Mouse (Mus musculus) lung, postnatal 0 days (tissue): ENCODE measurements at regions not wholly inside any gene's neighbourhood (a gene's known extent, or its start where the extent isn't known, plus 50 kb on each side); places are given as distances from the start of the nearest gene placed in this dataset.

Source experiments
- ATAC-seq: fragments of 200-750 bp; cut with Nextera tagmentation; 2 replicates; pipeline ENCODE4 v1.8.0; 2017; ENCODE audit warnings: moderate library complexity
- DNase-seq: peaks from one replicate; pipeline ENCODE4 v3.0.0-alpha.2; 2016; ENCODE audit warnings: low spot score
- H3K27ac ChIP-seq: fragments of 300-500 bp; sonication (generic); 2 replicates; pipeline ENCODE4 v1.5.1; 2014; ENCODE audit warnings: antibody characterized with exemption, mild to moderate bottlenecking, low read length, mixed read lengths
- H3K27me3 ChIP-seq: fragments of 300-500 bp; sonication (generic); replicated peaks from 2 replicates; pipeline ENCODE4 v1.6.1; 2014; ENCODE audit warnings: low read length, mixed read lengths; ENCODE audit not compliant: insufficient read depth
- H3K36me3 ChIP-seq: fragments of 300-500 bp; sonication (generic); 2 replicates; pipeline ENCODE4 v1.6.1; 2014; ENCODE audit warnings: low read length, mixed read lengths; ENCODE audit not compliant: insufficient read depth
- H3K4me1 ChIP-seq: fragments of 300-500 bp; sonication (generic); 2 replicates; pipeline ENCODE4 v1.6.1; 2014; ENCODE audit warnings: antibody characterized with exemption, low read depth, low read length, mixed read lengths; ENCODE audit not compliant: insufficient read depth
- H3K4me2 ChIP-seq: fragments of 300-500 bp; sonication (generic); replicated peaks from 2 replicates; pipeline ENCODE4 v1.6.1; 2014; ENCODE audit warnings: low read depth, mild to moderate bottlenecking, low read length, moderate library complexity, mixed read lengths
- H3K4me3 ChIP-seq: fragments of 300-500 bp; sonication (generic); 2 replicates; pipeline ENCODE4 v1.5.1; 2014; ENCODE audit warnings: low read depth, low read length
- H3K9ac ChIP-seq: fragments of 300-500 bp; sonication (generic); replicated peaks from 2 replicates; pipeline ENCODE4 v1.6.1; 2014; ENCODE audit warnings: low read depth, mild to moderate bottlenecking
- H3K9me3 ChIP-seq: fragments of 300-500 bp; sonication (generic); 2 replicates; pipeline ENCODE4 v1.6.1; 2016; ENCODE audit warnings: low read length, mixed read lengths
- CTCF ChIP-seq: IDR thresholded peaks from 2 replicates; pipeline ENCODE4 v1.5.1; 2016; ENCODE audit warnings: antibody characterized with exemption, mild to moderate bottlenecking
- EP300 ChIP-seq: IDR thresholded peaks from 2 replicates; pipeline ENCODE4 v1.6.1; 2016; ENCODE audit warnings: antibody characterized with exemption, mild to moderate bottlenecking, control low read depth
- WGBS: fragments of 180-500 bp; shearing (Covaris S2); extraction: QIAGEN DNeasy Blood & Tissue Kit; methylation state at CpG from one replicate; pipeline ENCODE4 v1.1.7; 2014; 5-methylcytosine and 5-hydroxymethylcytosine counted together

DNA sequence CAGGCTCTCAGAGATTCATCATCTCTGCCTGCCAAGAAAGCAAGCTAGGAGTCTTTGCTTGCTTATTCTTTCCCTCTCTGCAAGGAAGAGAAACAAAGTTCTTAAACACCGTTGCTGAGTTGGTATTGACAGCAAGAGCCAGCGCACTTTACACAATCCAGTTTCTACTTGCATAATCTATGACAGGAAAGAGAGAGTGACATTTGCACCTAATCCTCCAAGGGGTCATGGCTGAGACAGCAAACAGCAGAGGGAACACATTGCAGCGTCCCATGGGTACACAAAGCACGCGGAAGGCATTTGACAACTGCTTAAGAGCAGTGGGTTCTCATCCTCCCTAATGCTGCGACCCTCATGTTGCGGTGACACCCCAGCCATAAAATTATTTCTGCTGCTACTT lies 88.7 kb downstream of the Sox2 start:
- Histone ChIP-seq H3K9me3 (no peaks in the 10 kb centered on the region), H3K4me3 (no peak overlapping the region), H3K9ac (no peak overlapping the region), H3K36me3 (no peaks in the 10 kb centered on the region), H3K4me2 (no peak overlapping the region), H3K27me3 (no peaks in the 10 kb centered on the region), H3K27ac (no peak overlapping the region), H3K4me1 (no peaks in the 10 kb centered on the region)
- TF ChIP-seq CTCF (no peak), EP300 (no peak)
- peak; percentile 14 for DNase-seq
- WGBS, result 35% methylated on average over 7 of the region's 7 CpGs
- ATAC-seq, result no peak

DNA sequence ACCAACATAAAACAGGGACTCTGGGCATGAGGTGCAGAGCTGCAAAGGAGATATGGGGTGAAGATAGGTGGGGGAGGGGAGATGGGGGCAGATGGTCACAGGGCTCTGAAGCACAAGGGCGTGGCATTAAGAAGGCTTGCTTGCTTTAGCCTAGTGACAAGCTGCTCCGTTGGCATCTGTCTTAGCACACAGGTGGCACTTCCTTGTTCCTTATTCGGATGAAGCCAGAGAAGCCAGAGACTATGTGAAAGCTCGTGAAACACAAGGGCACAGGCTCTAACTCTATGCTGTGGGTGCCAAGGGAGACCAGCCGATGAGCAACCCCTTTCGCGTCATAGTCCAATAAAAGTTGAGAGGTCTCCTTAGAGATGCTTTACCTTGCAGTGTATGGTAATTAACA lies 89.5 kb downstream of the Sox2 start:
- Histone ChIP-seq H3K4me1 (no peaks in the 10 kb centered on the region), H3K9ac (no peak overlapping the region), H3K4me3 (no peak overlapping the region), H3K27ac (no peak overlapping the region), H3K36me3 (no peaks in the 10 kb centered on the region), H3K27me3 (no peaks in the 10 kb centered on the region), H3K4me2 (no peak overlapping the region), H3K9me3 (no peaks in the 10 kb centered on the region)
- 69% methylated on average over 7 of the region's 7 CpGs for WGBS
- DNase-seq (no peak), ATAC-seq (no peak)
- TF ChIP-seq EP300, result no peak
- TF ChIP-seq CTCF, result no peak

DNA sequence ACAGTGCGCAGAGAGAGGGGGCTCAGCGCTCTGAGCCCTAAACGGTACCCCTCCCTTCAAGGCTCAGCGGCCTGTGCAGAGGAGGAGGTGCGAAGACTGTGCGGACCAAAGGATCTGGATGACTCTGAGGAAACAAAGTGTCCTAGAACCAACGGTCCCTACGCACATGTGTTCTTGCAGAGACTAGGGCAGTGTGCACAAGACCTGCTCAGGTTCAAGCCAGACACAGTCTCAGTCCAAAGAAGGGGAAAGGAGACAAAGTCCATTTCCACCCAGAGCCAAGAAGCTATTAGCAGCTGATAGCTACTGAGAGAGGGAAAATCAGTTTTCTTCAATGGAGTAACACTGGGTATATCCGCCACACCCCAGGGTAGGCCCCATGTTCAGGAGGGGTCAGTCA lies 89.9 kb downstream of the Sox2 start:
- Histone ChIP-seq H3K4me1 (no peaks in the 10 kb centered on the region), H3K9me3 (no peaks in the 10 kb centered on the region), H3K9ac (no peak overlapping the region), H3K36me3 (no peaks in the 10 kb centered on the region), H3K27ac (no peak overlapping the region), H3K27me3 (no peaks in the 10 kb centered on the region), H3K4me2 (no peak overlapping the region), H3K4me3 (no peak overlapping the region)
- no peak for TF ChIP-seq CTCF
- no peak for TF ChIP-seq EP300
- DNase-seq (no peak), ATAC-seq (no peak)
- 90% methylated on average over 9 of the region's 9 CpGs for WGBS

DNA sequence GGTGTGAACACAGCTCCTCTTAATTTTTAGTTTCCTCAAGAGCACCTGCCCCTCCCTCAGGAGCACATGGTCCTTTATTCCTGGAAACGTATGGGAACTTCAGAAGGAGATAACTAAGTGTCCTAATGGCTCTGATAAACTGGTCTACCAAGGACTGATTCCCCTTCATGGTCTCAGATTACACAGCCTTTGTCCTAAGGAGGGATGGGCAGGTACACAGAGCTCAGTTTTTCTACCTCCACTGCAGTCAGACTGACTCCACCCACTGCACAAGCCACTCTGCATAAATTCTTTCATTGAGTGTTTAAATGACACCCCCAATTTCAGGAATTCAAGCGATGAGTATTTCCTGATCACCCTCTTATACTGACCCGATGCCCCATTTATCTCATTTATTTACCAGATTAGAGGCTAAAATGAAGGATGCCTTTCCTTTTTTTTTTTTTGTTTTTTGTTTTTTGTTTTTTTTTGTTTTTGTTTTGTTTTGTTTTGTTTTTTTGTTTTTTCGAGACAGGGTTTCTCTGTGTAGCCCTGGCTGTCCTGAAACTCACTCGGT lies 95.1 kb downstream of the Sox2 start:
- no peak overlapping the region for H3K4me2 ChIP-seq
- no peak overlapping the region for H3K27ac ChIP-seq
- no peak overlapping the region for H3K9ac ChIP-seq
- no peaks in the 10 kb centered on the region for H3K36me3 ChIP-seq
- H3K4me1 ChIP-seq, result no peaks in the 10 kb centered on the region
- no peaks in the 10 kb centered on the region for H3K27me3 ChIP-seq
- H3K9me3 ChIP-seq, result no peaks in the 10 kb centered on the region
- DNase-seq (no peak), ATAC-seq (no peak)
- WGBS, result 61% methylated on average over 5 of the region's 5 CpGs
- TF ChIP-seq EP300 (no peak), CTCF (no peak)
- H3K4me3 ChIP-seq, result no peak overlapping the region

DNA sequence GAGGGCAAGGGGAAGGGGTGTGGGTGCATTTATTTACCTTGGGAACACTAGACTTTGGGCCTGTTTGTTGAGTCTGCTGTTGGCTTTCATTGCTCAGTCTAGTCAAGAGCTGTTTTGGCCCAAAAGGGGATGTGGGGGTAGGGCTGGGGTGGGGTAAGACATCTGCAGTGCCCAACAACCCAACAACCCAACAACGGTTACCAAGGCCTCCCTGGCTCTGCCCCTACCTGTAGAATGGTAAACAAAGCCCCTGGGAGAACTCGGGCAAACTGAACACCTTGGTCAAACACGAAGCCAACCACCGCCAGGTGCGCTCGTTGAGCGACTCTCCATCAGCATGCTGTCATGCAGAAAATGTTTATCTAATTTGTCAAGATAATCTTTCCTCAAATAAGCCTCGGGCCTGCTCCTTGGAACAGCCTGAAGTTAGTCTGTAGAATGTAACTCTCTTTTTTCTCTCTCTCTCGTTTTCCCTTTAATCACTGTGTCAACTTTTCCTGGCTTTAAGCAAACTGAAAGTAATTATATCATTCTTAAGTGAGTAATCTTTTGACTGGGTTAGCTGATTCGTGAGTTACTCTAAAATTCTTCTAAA lies 97.4 kb downstream of the Sox2 start:
- H3K4me2 ChIP-seq, result no peak overlapping the region
- DNase-seq, result peak; percentile 50
- H3K4me1 ChIP-seq, result no peaks in the 10 kb centered on the region
- no peak overlapping the region for H3K4me3 ChIP-seq
- ATAC-seq, result peak; percentile 82
- TF ChIP-seq EP300 (peak; percentile 49; the same call in 1 of the 2 replicates), CTCF (0 out of 2 replicates have a peak, but pooled peaks have one; percentile 16)
- WGBS, result 39% methylated on average over 10 of the region's 10 CpGs
- no peak overlapping the region for H3K9ac ChIP-seq
- H3K27ac ChIP-seq, result peak overlapping the region; percentile 26; the same call in 1 of the 2 replicates
- no peaks in the 10 kb centered on the region for H3K27me3 ChIP-seq
- no peaks in the 10 kb centered on the region for H3K9me3 ChIP-seq
- H3K36me3 ChIP-seq, result no peaks in the 10 kb centered on the region

DNA sequence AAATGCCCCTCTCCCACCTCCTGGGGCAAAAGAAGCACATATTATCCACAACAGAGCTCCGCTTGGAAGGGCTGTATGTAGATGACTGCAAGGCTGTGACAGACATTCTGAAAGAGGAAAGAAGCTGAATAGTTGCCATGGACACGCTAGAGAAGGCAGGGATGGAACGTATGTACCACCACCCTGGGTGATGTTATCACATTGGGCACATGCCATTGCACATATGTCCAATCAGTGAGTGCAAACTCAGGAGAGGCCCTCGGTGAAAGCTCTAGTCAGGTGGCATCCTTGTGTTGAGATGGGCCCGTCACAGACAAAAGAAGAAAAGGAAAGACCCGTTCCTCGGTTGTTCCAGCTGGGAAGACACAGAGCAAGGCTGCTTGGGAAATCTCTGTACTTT lies 99.8 kb downstream of the Sox2 start:
- Histone ChIP-seq H3K4me3 (no peak overlapping the region), H3K9ac (no peak overlapping the region), H3K9me3 (no peaks in the 10 kb centered on the region), H3K4me1 (no peaks in the 10 kb centered on the region), H3K27me3 (no peaks in the 10 kb centered on the region), H3K36me3 (no peaks in the 10 kb centered on the region), H3K4me2 (no peak overlapping the region), H3K27ac (no peak overlapping the region)
- DNase-seq, result no peak
- TF ChIP-seq EP300, result no peak
- no peak for TF ChIP-seq CTCF
- WGBS, result 80% methylated on average over 7 of the region's 7 CpGs
- ATAC-seq, result no peak

DNA sequence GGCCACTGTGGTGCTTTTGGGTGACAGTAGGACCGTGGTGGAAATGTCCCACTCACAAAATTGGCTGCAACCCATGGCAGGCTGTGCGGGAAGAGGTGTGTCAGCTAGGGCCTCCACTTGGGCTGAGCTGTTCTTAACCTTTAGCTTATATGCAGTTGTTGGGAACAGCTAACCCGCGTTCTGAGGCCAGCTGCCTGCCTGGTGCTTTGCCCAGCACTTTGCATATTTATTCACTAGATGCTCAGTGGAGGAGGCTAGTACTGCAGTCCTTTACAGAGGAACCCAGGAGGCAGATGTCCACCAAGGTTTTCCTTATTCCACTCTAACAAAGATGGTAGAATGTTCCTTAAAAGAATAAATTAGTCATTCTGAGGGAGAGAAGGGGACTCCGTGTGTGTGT lies 101.3 kb downstream of the Sox2 start:
- no peak for TF ChIP-seq EP300
- peak; percentile 18; the same call in 1 of the 2 replicates for TF ChIP-seq CTCF
- 0 out of 2 replicates have a peak, but pooled peaks have one; percentile 22 for ATAC-seq
- H3K36me3 ChIP-seq, result no peaks in the 10 kb centered on the region
- no peaks in the 10 kb centered on the region for H3K4me1 ChIP-seq
- no peak overlapping the region for H3K27ac ChIP-seq
- no peak overlapping the region for H3K9ac ChIP-seq
- H3K4me3 ChIP-seq, result no peak overlapping the region
- no peaks in the 10 kb centered on the region for H3K27me3 ChIP-seq
- no peak overlapping the region for H3K4me2 ChIP-seq
- WGBS, result 50% methylated on average over 5 of the region's 5 CpGs
- H3K9me3 ChIP-seq, result no peaks in the 10 kb centered on the region
- peak; percentile 38 for DNase-seq
